Mouse (Mus musculus) right cerebral cortex, postnatal 25 days (tissue): ENCODE measurements around the gene Dnajb7.
"Not testable (repeated sequence)": the region's sequence is repeated elsewhere in the genome, so short reads cannot be mapped to it uniquely, and the experiment has no call there.

Experiments used
- DNase-seq: peaks from one replicate; pipeline ENCODE4 v3.0.0; 2022

Dnajb7 gene

DNA sequence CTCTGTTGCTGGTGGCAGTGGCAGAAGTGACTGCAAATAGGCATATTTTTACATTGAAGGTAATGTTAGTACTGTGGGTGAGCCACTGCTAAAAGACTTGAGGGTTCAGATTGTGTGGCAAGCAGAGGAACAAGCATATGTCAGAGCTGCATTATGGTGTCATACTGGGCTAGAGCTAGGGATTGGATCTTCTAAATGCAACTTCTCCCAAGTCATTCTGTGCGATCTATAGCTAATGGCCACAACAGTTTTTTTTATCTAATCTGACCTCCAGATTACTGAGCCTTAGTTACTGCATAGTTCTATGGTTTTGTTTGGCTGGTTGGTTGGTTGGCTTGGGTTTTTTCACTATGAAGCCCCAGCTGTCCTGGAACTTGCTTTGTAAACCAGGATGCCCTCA, at the start of gene Dnajb7:
Gene Dnajb7, minus strand, starts transcription at position 101 of the 400 bp plus-strand sequence.
- DNase-seq = no peak

DNA sequence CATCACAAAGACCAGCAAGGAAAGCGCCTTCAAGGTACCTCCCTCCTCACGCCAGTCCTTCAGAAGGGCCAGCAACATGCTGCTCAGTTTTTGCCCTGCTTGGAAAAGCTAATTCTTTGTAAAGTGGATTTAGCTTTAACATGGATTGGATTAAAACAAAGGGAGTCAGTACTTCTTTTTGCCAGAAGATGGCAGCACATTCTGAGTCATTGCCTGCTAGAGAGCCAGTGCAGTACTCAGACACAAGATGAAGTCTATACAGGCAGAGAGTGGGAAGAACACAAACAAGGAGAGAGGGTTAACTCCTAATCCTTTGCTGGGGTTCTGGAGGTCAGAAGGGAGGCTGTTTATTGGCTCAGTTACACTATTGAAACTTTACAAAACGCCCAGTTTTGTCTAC, 40.4 kb upstream of the Dnajb7 start:
- DNase-seq = peak; percentile 25

DNA sequence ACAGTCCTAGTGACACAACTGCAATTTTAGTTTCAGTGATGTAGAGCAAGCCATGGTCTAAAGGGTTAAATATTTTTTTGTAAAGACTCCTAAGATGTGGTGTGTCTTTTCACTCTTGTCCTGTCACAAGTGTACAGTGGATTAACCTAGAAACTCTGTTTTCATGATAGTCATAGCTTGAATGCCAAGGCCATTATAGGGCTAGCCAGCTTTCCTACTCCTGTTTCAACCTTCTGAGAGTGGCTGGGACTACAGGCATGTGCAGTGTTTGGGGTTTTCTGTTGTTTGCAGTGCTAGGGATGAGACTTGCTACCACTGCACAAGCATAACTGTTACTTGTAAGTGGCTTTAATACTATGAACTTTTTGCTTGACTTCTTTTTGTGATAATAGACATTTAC, 31.1 kb upstream of the Dnajb7 start:
- DNase-seq = no peak

DNA sequence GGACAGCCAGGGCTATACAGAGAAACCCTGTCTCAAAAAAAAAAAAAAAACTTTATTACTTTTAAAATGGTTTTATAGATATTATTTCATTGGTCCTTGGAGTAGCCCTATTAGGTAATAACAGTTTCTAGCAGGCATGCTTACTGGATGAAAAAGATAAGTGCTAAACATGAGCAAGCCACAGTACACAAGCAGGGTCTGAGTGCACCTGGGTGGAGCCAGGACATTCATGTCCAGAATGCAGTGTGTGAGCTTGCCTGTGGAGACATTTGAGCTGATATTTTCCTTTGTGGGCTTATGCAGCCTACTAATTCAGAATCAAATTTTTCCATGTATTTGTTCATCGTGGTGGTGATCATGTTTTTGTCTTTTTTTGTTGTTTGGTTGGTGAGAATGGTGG, 30.2 kb upstream of the Dnajb7 start:
- DNase-seq = no peak

DNA sequence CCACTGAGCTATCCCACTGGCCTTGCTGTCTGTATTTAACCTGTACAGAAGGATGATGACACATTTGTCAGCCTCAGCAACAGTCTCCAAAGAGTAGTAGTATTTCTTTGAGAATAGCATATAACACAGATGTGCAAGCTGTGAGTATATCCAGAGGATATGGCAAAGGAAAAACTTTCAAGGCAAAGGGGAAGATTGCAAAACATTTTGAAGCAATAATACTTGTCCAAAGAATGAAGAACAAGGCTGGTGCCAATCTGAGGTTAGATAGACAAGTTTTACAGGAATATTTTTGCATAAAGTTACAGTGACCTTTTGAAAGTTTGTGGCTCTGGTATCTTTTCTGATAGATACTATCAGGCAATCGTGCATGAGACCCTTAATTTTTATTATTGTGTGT, 23.1 kb upstream of the Dnajb7 start:
- no peak for DNase-seq

- DNase-seq = no peak
These were observed 19.8 kb upstream of the Dnajb7 start for GRCm38 (mm10) chr15:81427947-81428346.

GRCm38 (mm10) chr15:81425311-81425710, 17.2 kb upstream of the Dnajb7 start:
- DNase-seq = no peak

DNA sequence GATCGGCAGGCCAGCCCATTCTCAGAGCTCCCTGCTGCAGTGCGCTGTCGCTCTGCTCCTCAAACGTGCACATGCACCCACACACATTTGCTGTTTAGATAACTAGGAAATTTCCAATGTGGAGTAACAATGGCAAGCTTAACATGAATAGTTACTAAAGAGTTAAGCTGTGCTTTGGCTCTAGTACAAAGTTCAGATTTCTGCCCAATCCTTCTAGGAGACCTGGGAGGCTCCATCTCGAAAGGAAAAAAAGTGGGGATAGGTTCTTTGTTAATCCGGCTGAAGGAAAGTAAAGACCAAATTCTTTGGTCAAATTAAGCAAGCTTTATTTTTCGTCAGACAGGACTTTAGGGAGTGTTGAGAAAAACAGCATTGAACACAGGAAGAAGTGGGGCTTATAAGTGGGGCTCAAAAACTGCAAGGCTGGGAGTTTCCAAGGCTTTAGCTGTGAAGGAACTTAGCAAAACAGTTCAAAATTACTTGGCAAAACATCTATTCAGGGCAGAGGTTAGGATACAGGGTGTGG, 14.1 kb upstream of the Dnajb7 start:
- no peak for DNase-seq

- DNase-seq = no peak
These were observed 13.4 kb upstream of the Dnajb7 start for GRCm38 (mm10) chr15:81421454-81421853.

DNA sequence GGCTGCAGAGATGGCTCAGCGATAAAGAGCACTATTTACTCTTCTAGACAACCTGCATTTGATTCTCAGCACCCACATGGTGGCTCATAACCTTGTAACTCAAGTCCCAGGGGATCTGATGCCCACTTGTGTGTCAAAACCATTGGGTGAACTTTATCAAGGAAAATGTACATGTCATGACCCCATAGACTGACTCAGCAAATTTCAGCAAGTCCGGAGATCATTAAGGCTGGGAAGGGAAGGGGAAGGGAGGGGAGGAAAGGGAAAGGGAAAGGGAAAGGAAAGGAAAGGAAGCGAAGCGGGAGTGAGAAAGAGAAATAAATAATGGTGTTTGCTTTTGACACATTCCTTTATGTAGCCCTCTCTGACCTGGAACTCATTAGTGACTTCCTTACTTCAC, 10.0 kb upstream of the Dnajb7 start:
- no peak for DNase-seq

DNA sequence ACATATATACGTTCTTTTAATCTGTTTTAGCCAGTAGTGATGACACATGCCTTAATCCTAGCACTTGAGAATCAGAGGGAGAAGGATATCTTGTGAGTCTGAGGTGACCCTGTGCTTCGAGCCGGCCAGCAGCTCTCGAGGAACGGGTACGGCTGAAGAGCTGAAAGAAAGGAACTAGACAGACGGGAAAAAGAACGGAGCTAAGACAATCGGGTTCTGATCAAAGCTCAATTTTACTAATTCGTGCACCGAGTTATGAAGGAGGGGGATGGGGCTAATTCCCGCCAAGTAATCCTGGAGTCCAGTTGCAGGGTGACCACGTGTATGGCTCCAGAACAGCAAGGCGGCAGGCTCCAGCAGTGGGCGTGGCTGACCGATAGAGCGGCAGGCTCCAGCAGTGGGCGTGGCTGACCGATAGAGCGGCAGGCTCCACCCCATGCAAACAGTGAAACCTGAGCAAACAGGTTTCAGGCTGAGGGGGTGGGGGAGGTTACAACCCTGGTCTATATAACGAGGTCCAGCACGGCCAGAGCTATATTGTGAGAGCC, 8.7 kb upstream of the Dnajb7 start:
- not testable (repeated sequence) for DNase-seq

DNA sequence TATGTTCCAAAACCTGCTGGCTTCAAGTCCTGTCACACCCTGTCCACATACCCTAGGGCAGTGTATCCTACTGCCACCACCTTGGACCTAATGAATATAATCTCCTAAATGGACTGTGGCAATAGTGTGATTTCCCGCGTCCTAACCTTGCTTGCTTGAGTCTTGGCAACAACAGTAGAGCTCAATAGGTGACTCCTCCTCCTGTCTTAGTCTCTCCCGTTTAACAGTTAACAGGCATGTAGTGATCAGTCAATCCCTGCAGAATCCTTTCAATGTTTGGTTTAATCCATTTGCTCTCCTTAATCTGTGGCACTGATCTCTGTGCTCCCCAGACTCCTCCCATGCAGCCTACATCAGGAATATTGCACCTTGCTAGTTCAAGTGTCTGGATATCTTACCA, 3.1 kb downstream of the Dnajb7 start:
- DNase-seq = no peak

DNA sequence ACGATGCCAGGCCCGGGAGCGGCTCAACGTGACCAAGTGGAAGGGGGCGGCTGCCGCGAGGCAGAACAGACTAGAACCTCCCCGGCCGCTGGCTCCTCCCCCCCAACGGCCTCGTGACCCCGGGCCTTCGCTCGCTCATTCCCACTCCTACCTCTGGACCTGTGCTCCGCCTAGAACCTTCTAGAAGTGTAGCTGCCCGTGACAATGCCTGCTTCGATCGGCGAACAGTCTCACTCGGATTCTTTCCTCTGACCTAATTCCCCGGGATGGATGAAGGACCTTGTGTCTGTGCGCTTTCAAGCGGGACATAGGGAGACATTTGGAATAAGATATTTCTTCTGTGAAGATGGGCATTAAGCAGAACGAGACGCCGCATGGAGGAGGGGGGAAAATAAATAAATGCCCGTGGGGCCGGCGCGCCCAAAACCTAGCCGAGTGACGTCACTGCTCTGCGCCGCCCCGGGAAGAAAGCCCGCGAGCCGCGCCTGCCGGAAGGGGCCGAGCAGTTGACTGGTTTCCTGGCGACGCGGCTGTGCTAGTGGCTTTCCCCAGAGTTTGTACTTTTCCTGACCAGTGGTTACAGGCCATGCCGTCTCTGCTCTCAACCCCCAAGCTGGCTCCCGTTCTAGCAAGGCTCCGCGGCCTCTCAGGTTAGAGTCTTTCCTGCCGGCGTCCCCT, 8.3 kb downstream of the Dnajb7 start, which contains the start of the genes St13 and Xpnpep3:
Gene St13, minus strand, starts transcription at position 440 of the 678 bp plus-strand sequence.
Gene Xpnpep3, plus strand, starts transcription at position 501 of the 678 bp plus-strand sequence.
- DNase-seq = peak; percentile 96

- DNase-seq = no peak
These were observed 8.8 kb downstream of the Dnajb7 start for GRCm38 (mm10) chr15:81399297-81399637.

DNA sequence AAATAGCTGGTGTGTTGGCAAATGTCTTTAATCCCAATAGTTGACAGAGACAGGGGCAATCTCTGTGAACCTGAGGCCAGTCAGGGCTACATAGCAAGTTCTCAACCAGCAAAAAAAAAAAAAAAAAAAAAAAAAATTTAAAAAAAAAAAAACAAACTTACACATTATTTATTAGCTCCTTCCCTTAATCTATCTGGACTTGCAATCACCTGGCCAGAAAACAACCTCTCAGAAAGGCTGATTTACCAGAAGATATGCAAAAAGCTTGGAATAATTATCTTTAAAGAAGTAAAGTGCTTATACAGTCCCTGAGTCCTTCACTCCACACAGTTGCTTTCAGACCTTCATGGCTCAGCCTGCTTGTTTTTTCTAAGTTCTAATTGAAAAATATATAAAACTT, 9.9 kb downstream of the Dnajb7 start:
- no peak for DNase-seq

DNA sequence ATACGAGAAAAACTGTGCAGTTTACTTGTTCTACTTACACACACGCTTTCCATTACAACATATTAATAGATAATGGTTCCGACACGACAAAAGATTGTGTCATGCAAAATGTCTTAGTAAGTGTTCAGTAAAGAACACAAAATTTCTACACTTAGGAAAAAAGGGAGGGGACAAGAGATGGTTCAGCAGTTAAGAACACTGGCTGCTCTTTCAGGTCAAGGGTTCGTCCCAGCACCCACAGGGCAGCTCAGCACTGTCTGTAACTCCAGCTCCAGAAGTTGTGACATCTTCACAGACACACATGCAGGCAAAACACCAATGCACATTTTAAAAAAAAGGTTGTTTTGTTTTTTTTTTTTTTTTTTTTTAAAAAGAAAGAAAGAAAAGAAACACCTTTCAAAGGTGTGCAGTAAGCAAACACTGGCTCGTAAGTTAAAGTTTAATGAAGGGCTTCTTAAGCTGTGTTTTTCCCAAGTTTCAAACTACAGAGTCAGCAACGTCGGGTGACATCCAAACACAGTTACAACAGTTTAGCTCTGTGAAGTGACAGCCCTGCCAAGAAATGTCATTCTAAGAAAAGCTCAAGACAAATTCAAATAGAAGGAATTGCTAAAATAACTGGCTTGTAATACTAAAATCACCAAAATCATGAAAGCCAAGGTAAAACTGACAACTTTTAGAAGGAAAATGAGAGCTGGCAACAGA, 13.7 kb downstream of the Dnajb7 start:
- DNase-seq = no peak

DNA sequence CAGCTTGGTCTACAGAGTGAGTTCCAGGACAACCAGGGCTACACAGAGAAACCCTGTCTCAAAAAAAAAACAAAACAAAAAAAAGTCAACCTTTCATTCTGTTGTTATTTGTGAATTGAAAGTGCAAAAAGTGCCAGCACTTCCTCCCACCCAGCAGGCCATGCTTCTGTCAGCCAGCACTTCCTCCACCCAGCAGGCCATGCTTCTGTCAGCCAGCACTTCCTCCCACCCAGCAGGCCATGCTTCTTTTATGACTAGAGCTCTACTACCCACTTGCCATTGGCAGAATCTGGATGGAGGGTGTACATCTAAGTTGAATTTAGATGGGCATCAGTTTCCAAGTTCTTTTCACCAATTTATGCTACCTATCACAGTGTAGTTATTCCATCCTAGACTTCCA, 15.1 kb downstream of the Dnajb7 start:
- DNase-seq = peak; percentile 50

DNA sequence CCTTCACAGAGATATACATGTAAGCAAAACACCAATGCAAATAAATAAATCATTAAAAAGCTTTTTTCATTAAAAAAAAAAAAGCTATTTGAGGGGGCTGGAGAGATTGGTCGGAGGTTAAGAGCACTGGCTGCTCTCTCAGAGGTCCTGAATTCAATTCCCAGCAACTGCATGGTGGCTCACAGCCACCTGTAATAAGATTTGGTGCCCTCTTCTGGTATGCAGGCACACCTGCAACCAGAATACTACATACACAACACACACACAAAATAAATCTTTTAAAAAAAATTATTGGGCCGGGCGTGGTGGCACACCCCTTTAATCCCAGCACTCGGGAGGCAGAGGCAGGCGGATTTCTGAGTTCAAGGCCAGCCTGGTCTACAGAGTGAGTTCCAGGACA, 21.8 kb downstream of the Dnajb7 start:
- no peak for DNase-seq

DNA sequence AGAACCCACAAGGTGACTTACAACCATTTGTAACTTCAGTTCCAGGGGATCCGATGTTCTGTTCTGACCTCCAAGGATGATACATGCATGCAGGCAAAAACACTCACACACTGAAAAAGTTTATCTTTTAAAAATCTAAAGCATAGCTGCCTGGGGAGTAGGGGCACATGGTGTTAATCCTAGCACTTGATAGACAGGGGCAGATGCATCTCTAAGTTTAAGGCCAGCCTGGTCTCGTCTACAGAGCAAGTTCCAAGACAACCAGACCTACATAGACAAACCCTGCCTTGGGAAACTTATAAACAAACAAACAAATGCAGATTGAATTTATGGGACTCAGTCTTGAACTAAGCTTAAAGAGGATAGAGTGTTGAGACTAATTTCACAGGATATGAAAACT, 29.3 kb downstream of the Dnajb7 start:
- no peak for DNase-seq

GRCm38 (mm10) chr15:81374621-81375020, 33.5 kb downstream of the Dnajb7 start:
- DNase-seq = no peak

DNA sequence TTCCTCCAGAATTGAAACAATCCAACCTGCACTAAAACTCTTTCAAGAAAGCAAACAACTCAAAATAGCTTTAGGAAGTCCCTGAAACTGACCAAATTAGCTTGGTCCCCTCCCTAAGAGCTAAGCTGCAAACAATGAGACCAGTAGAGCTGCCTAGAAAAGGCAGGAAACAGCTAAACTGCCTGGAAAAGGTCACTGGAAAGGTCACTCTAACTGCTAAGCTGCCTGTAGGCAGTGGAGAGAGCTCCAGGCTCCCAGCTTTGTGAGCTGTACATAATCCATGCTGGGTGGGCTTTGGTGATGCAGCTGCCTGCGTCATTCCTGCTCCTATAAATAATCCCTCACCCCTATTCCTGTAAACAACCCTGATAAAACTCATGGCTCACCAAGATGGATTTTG, 37.7 kb downstream of the Dnajb7 start:
- no peak for DNase-seq

- DNase-seq = no peak
These were observed 39.5 kb downstream of the Dnajb7 start for GRCm38 (mm10) chr15:81368601-81369000.

DNA sequence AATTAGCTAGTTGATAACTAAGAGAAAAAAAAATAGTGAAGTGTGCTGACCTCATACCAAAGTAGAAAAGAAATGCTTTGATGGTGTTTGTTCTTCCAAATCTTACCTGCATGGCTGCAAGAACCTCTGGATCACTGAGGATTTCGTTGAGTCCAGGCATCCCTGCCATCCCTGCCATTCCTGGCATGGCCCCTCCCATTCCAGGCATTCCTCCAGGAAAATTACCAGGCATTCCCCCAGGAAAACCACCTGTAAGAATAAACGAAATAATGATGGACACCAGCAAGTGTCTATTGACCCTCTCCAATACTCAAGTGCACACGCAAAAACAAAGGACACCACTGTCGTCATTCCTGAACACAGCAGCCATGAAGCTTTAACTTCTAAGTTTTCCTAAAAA, 41.9 kb downstream of the Dnajb7 start:
- no peak for DNase-seq

- DNase-seq = no peak
These were observed 42.9 kb downstream of the Dnajb7 start for GRCm38 (mm10) chr15:81365246-81365645.
